In genomic region chr4:72200559-72201409, GRCm38 (mm10) we compare ENCODE assay signal across 8 mouse cellular contexts. TPM values are rescaled to one million over a fixed set of nuclear protein-coding genes. Genes with fewer than 3 reads are reported as not detected.
DNase-seq lines count a peak whose midpoint lies in the region; ATAC-seq and TF ChIP-seq lines count a peak whose summit lies in the region.

TSS of gene Tle1 (minus strand) at chr4:72200919.

- H3K27ac ChIP-seq in ES-E14 (ENCODE audit: insufficient read depth, low read depth, low read length, poor library complexity, severe bottlenecking), result peak within 1 kb of the TSS; percentile 45; the same call in 1 of the 2 replicates
- peak within 1 kb of the TSS; percentile 96 for H3K27ac ChIP-seq in forebrain, embryonic 15.5 days (replicated peaks)

- H3K4me1 ChIP-seq in ES-E14 (ENCODE audit: control insufficient read depth in 2 of 2, insufficient read depth in 2 of 2, low read length in 2 of 2, poor library complexity in 1 of 2), result peaks cover 0 to 3% of the 10 kb centered on the region in 2 experiments; a peak in 1 of 4 replicates
- H3K4me1 ChIP-seq in forebrain, embryonic 15.5 days, result peaks cover 58% of the 10 kb centered on the region
- peaks cover 14% of the 10 kb centered on the region for H3K4me1 ChIP-seq in lung, adult 2 months (ENCODE audit: control insufficient read depth, insufficient read depth, low read length)

- H3K4me3 ChIP-seq in ES-E14 (ENCODE audit: insufficient read depth in 1 of 2, low read depth in 1 of 2, low read length in 2 of 2, poor library complexity in 1 of 2, severe bottlenecking in 1 of 2), result peak within 1 kb of the TSS; percentile 84
- peak within 1 kb of the TSS; percentile 97 for H3K4me3 ChIP-seq in forebrain, embryonic 15.5 days
- peak within 1 kb of the TSS; percentile 86 for H3K4me3 ChIP-seq in lung, adult 2 months (replicated peaks; ENCODE audit: extremely low read depth, low read depth, low read length)

- peak; percentile 96 for ATAC-seq in forebrain, embryonic 15.5 days (replicated peaks)
- peak; percentile 85 for ATAC-seq in neutrophil, adult 5-6 weeks (ENCODE audit: extremely low read depth, insufficient number of reproducible peaks, low FRiP score, poor library complexity, severe bottlenecking)

- TF ChIP-seq CTCF in lung, adult 2 months (IDR thresholded peaks at IDR 0.05; ENCODE audit: insufficient read depth, low read length), result no peak

- peak; percentile 77 for TF ChIP-seq POLR2A in lung, adult 2 months (IDR thresholded peaks at IDR 0.05; ENCODE audit: borderline replicate concordance, extremely low read depth, low read depth, low read length)

- peak; percentile 91 for DNase-seq in ES-E14 (ENCODE audit: low read depth, low spot score)
- DNase-seq in cerebellum, adult 11-12 months, result peak; percentile 100
- DNase-seq in heart, postnatal 25 days (ENCODE audit: low spot score), result peak; percentile 99
- DNase-seq in layer of hippocampus, adult 18-20 months (ENCODE audit: low spot score in 2 of 2), result peak; percentile 100
- peak; percentile 99 for DNase-seq in lung, adult 2 months
- DNase-seq in thymus, adult 18-20 months, result peak; percentile 96 to 97

- under 1% methylated on average over 107 of the region's 107 CpGs for WGBS in forebrain, embryonic 15.5 days
- under 1% methylated on average over 107 of the region's 107 CpGs for WGBS in lung, adult 2 months

- in situ Hi-C loops in ES-E14 (cut with MboI; ENCODE audit: low sequenced_read_pairs in 2 of 2, unreplicated experiment in 2 of 2), result no loop called here

- H3K4me2 ChIP-seq in forebrain, embryonic 15.5 days (replicated peaks), result peak within 1 kb of the TSS; percentile 86

- intact Hi-C loops in heart, postnatal 25 days (cut with DNase I), result no loop called here

- peak within 1 kb of the TSS; percentile 81 for H3K9ac ChIP-seq in ES-E14 (ENCODE audit: insufficient read depth, low read depth, low read length, poor library complexity, severe bottlenecking)
- H3K9ac ChIP-seq in forebrain, embryonic 15.5 days (replicated peaks), result peak within 1 kb of the TSS; percentile 82

- H3K36me3 ChIP-seq in ES-E14 (ENCODE audit: control insufficient read depth, insufficient read depth, low read length, poor library complexity, severe bottlenecking), result peaks cover 2% of the 10 kb centered on the region; the same call in 1 of the 2 replicates
- no peaks in the 10 kb centered on the region for H3K36me3 ChIP-seq in forebrain, embryonic 15.5 days

- H3K9me3 ChIP-seq in ES-E14 (ENCODE audit: control insufficient read depth, insufficient read depth, low read depth, low read length), result no peaks in the 10 kb centered on the region
- no peaks in the 10 kb centered on the region for H3K9me3 ChIP-seq in forebrain, embryonic 15.5 days

- peaks cover 8% of the 10 kb centered on the region for H3K27me3 ChIP-seq in forebrain, embryonic 15.5 days

TF ChIP-seq in ES-E14, 5 proteins besides CTCF, POLR2A, EP300 and RAD21:
- TF ChIP-seq ZNF384 (IDR thresholded peaks at IDR 0.05; ENCODE audit: low read depth, low read length), result no peak
- TF ChIP-seq ZC3H11A (IDR thresholded peaks at IDR 0.05; ENCODE audit: borderline replicate concordance, low read depth, low read length), result no peak
- TF ChIP-seq CHD2 (IDR thresholded peaks at IDR 0.05; ENCODE audit: low read depth, low read length), result peak; percentile 12; the same call in 1 of the 2 replicates
- no peak for TF ChIP-seq HCFC1 (IDR thresholded peaks at IDR 0.05; ENCODE audit: borderline replicate concordance, insufficient read depth, low read length)

RNA-seq across cellular contexts. Expression of gene Tle1, which starts in this region (rescaled TPM):
- total RNA-seq in ES-E14 (2012; rRNA removed), result 24.0 and 26.3 TPM in 2 replicates
- polyA plus RNA-seq in forebrain, embryonic 15.5 days (2015; fragmentation: Nextera tagmentation; extraction: Ambion mirVana), result 38.2 and 40.0 TPM in 2 replicates
- 10 to 100 TPM in 1 of 2 experiments, 1 to 10 TPM in 1; 7.9 to 10.1 TPM for total RNA-seq in heart, postnatal 25 days (2021)
- total RNA-seq in layer of hippocampus, adult 18-20 months (2021), result 10 to 100 TPM; 68.8 to 80.8 TPM
- polyA plus RNA-seq in lung, adult 2 months (2012; rRNA removed), result 36.2 and 53.1 TPM in 2 replicates
- 16.5 and 21.4 TPM in 2 replicates for total RNA-seq in neutrophil, adult 5-6 weeks (2017)

Comparison
In these comparisons a context has a peak if more than half of its experiments do, and no peak if none do; other contexts are left out.
1. Peak in every context shown above with its lines: DNase-seq, ATAC-seq, H3K4me3 ChIP-seq and H3K27ac ChIP-seq.